Mouse (Mus musculus): ENCODE data around the gene Ankrd33b. TPM values are rescaled to one million over a fixed set of nuclear protein-coding genes. Genes with fewer than 3 reads are reported as not detected.

The Ankrd33b gene
- total and polyA plus RNA-seq, 3 experiments, result 50.0 to 69.6 (median 60.3) TPM

- Histone ChIP-seq H3K9me3 (replicated peaks; ENCODE audit: low read length) (peaks cover 2% of the 10 kb centered on the region), H3K4me3 (replicated peaks in 1 of 3; ENCODE audit: low read depth in 2 of 3, low read length in 2 of 3, poor library complexity in 1 of 3) (peak overlapping the region in 1 of 3 experiments; percentile 24), H3K9ac (ENCODE audit: insufficient read depth, low read depth) (no peak overlapping the region), H3K4me1 (ENCODE audit: control insufficient read depth in 1 of 2, insufficient read depth in 2 of 2) (peaks cover 52 to 100% of the 10 kb centered on the region in 2 experiments), H3K27me3 (replicated peaks) (no peaks in the 10 kb centered on the region), H3K36me3 (replicated peaks in 1 of 2; ENCODE audit: control insufficient read depth in 1 of 2, insufficient read depth in 1 of 2, low read length in 1 of 2) (peaks cover 29 to 90% of the 10 kb centered on the region in 2 experiments), H3K27ac (ENCODE audit: insufficient read depth, low read depth) (peak overlapping the region; percentile 38; the same call in 1 of the 2 replicates), H3K79me2 (replicated peaks; ENCODE audit: control insufficient read depth, extremely low read depth, insufficient read depth, poor library complexity, severe bottlenecking) (peaks cover 85% of the 10 kb centered on the region), H3K4me2 (ENCODE audit: insufficient read depth, low read depth, poor library complexity, severe bottlenecking) (no peak overlapping the region)
- dilution Hi-C loops (cut with MboI; ENCODE audit: extremely low pct_ligation_motif_present, extremely low pct_unique_long_range_greater_than_20kb, low sequenced_read_pairs) (no loop called here), in situ Hi-C loops (cut with MboI; ENCODE audit: low pct_ligation_motif_present, low pct_unique_long_range_greater_than_20kb, low sequenced_read_pairs) (no loop called here)
- DNase-seq (ENCODE audit: extremely low read depth), result peak; percentile 49
- TF ChIP-seq HCFC1 (IDR thresholded peaks at IDR 0.05; ENCODE audit: low read depth, low read length), result no peak
- 0 out of 2 replicates have a peak, but pooled peaks have one; percentile 36 for TF ChIP-seq CHD1 (IDR thresholded peaks at IDR 0.05; ENCODE audit: low read depth, low read length)
- TF ChIP-seq ETS1 (conservative IDR thresholded peaks at IDR 0.05; ENCODE audit: low read depth, low read length), result 0 out of 2 replicates have a peak, but pooled peaks have one; percentile 40
These were observed 39.4 kb downstream of the Ankrd33b start for GRCm38 (mm10) chr15:31328082-31328614.

GRCm38 (mm10) chr15:31325660-31326354 lies 41.7 kb downstream of the Ankrd33b start:
- dilution Hi-C loops (cut with MboI; ENCODE audit: extremely low pct_ligation_motif_present, extremely low pct_unique_long_range_greater_than_20kb, low sequenced_read_pairs) (no loop called here), in situ Hi-C loops (cut with MboI; ENCODE audit: low pct_ligation_motif_present, low pct_unique_long_range_greater_than_20kb, low sequenced_read_pairs) (no loop called here)
- H3K27me3 ChIP-seq (replicated peaks), result no peaks in the 10 kb centered on the region
- peaks cover 48 to 99% of the 10 kb centered on the region in 2 experiments for H3K36me3 ChIP-seq (replicated peaks in 1 of 2; ENCODE audit: control insufficient read depth in 1 of 2, insufficient read depth in 1 of 2, low read length in 1 of 2)
- TF ChIP-seq ZNF384 (IDR thresholded peaks at IDR 0.05; ENCODE audit: low read depth, low read length) (peak; percentile 86), BHLHE40 (IDR thresholded peaks at IDR 0.05; ENCODE audit: low read depth, low read length) (0 out of 2 replicates have a peak, but pooled peaks have one; percentile 24), MEF2A (IDR thresholded peaks at IDR 0.05; ENCODE audit: borderline replicate concordance, low read depth, low read length) (peak; percentile 47; the same call in 1 of the 2 replicates), MXI1 (IDR thresholded peaks at IDR 0.05; ENCODE audit: low read depth, low read length) (no peak), CHD2 (IDR thresholded peaks at IDR 0.05; ENCODE audit: low read length) (no peak), ETS1 (conservative IDR thresholded peaks at IDR 0.05; ENCODE audit: low read depth, low read length) (peak; percentile 53)
- H3K9me3 ChIP-seq (replicated peaks; ENCODE audit: low read length), result peaks cover 2% of the 10 kb centered on the region
- no peak overlapping the region for H3K9ac ChIP-seq (ENCODE audit: insufficient read depth, low read depth)
- no peak overlapping the region for H3K4me2 ChIP-seq (ENCODE audit: insufficient read depth, low read depth, poor library complexity, severe bottlenecking)
- no peak for DNase-seq (ENCODE audit: extremely low read depth)
- peaks cover 74% of the 10 kb centered on the region for H3K79me2 ChIP-seq (replicated peaks; ENCODE audit: control insufficient read depth, extremely low read depth, insufficient read depth, poor library complexity, severe bottlenecking)
- H3K4me3 ChIP-seq (replicated peaks in 1 of 3; ENCODE audit: low read depth in 2 of 3, low read length in 2 of 3, poor library complexity in 1 of 3), result no peak overlapping the region
- H3K4me1 ChIP-seq (ENCODE audit: control insufficient read depth in 1 of 2, insufficient read depth in 2 of 2), result peaks cover 36 to 88% of the 10 kb centered on the region in 2 experiments
- H3K27ac ChIP-seq (ENCODE audit: insufficient read depth, low read depth), result 0 out of 2 replicates have a peak overlapping the region, but pooled peaks have one; percentile 4

GRCm38 (mm10) chr15:31324551-31324950 lies 43.0 kb downstream of the Ankrd33b start:
- H3K27me3 ChIP-seq (replicated peaks), result no peaks in the 10 kb centered on the region

More at GRCm38 (mm10) chr15:31324551-31324950, 43.0 kb downstream of the Ankrd33b start:
- Histone ChIP-seq H3K79me2 (replicated peaks; ENCODE audit: control insufficient read depth, extremely low read depth, insufficient read depth, poor library complexity, severe bottlenecking) (peaks cover 64% of the 10 kb centered on the region), H3K27ac (ENCODE audit: insufficient read depth, low read depth) (no peak overlapping the region), H3K4me2 (ENCODE audit: insufficient read depth, low read depth, poor library complexity, severe bottlenecking) (no peak overlapping the region), H3K4me1 (ENCODE audit: control insufficient read depth in 1 of 2, insufficient read depth in 2 of 2) (peaks cover 34 to 88% of the 10 kb centered on the region in 2 experiments), H3K9ac (ENCODE audit: insufficient read depth, low read depth) (no peak overlapping the region), H3K4me3 (replicated peaks in 1 of 3; ENCODE audit: low read depth in 2 of 3, low read length in 2 of 3, poor library complexity in 1 of 3) (no peak overlapping the region), H3K9me3 (replicated peaks; ENCODE audit: low read length) (peaks cover 2% of the 10 kb centered on the region), H3K36me3 (replicated peaks in 1 of 2; ENCODE audit: control insufficient read depth in 1 of 2, insufficient read depth in 1 of 2, low read length in 1 of 2) (peaks cover 58 to 99% of the 10 kb centered on the region in 2 experiments)
- in situ Hi-C loops (cut with MboI; ENCODE audit: low pct_ligation_motif_present, low pct_unique_long_range_greater_than_20kb, low sequenced_read_pairs) (no loop called here), dilution Hi-C loops (cut with MboI; ENCODE audit: extremely low pct_ligation_motif_present, extremely low pct_unique_long_range_greater_than_20kb, low sequenced_read_pairs) (no loop called here)
- TF ChIP-seq USF2 (conservative IDR thresholded peaks at IDR 0.05; ENCODE audit: low read depth, low read length) (no peak), TBP (conservative IDR thresholded peaks at IDR 0.05; ENCODE audit: low read depth, low read length) (no peak), NELFE (IDR thresholded peaks at IDR 0.05; ENCODE audit: low read depth, low read length) (no peak), MAFK (IDR thresholded peaks at IDR 0.05; ENCODE audit: insufficient replicate concordance, low read length) (no peak), BHLHE40 (IDR thresholded peaks at IDR 0.05; ENCODE audit: low read depth, low read length) (no peak), SMC3 (IDR thresholded peaks at IDR 0.05; ENCODE audit: low read depth, low read length) (no peak), MYC (IDR thresholded peaks at IDR 0.05; ENCODE audit: low read depth, low read length) (no peak), RAD21 (IDR thresholded peaks at IDR 0.05; ENCODE audit: low read depth, low read length) (no peak), IRF4 (IDR thresholded peaks at IDR 0.05; ENCODE audit: low read depth, low read length) (no peak), PAX5 (IDR thresholded peaks at IDR 0.05; ENCODE audit: low read length) (no peak)
- DNase-seq (ENCODE audit: extremely low read depth), result no peak
